Mouse (Mus musculus): ENCODE data around the gene Wnt1. TPM values are rescaled to one million over a fixed set of nuclear protein-coding genes. Genes with fewer than 3 reads are reported as not detected.

Wnt1 gene
- polyA plus RNA-seq, 2 experiments from 2014 or later = not detected

- ATAC-seq = no peak
These were observed 11.4 kb upstream of the Wnt1 start for GRCm38 (mm10) chr15:98778191-98778770.

DNA sequence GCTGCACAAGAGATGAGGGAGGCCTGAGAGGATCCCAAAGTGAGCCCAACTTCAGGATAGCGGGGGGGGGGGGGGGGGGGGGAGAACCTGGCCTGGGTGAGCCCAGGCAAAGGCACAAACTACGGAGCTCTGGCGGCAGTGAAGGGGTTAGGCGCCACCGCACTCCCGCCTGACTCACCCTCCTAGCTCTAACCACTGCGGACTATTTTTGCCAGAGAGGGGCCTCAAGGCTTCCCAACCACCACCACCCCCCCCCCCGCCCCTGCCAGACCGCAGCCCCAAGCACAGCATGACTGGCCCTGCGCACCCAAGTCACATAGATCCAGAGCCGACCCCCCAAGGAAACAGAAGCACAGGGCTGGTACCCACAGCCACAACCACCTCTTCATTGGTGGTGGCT lies 10.9 kb upstream of the Wnt1 start:
- ATAC-seq = no peak

GRCm38 (mm10) chr15:98780075-98780474 lies 9.6 kb upstream of the Wnt1 start:
- no peak for ATAC-seq

GRCm38 (mm10) chr15:98780573-98780972 lies 9.1 kb upstream of the Wnt1 start:
- no peak for ATAC-seq

GRCm38 (mm10) chr15:98781166-98781565 lies 8.5 kb upstream of the Wnt1 start:
- no peak for ATAC-seq

GRCm38 (mm10) chr15:98785744-98786143 lies 3.9 kb upstream of the Wnt1 start:
- ATAC-seq = no peak

- no peak for ATAC-seq
These were observed 1.7 kb upstream of the Wnt1 start for GRCm38 (mm10) chr15:98787930-98788329.

- no peak for ATAC-seq
These were observed 541 bp upstream of the Wnt1 start for GRCm38 (mm10) chr15:98788972-98789660.

- ATAC-seq = no peak
These were observed 1.1 kb downstream of the Wnt1 start for GRCm38 (mm10) chr15:98790761-98791160.

GRCm38 (mm10) chr15:98791221-98791620 lies 1.6 kb downstream of the Wnt1 start:
- peak; percentile 36 for ATAC-seq

DNA sequence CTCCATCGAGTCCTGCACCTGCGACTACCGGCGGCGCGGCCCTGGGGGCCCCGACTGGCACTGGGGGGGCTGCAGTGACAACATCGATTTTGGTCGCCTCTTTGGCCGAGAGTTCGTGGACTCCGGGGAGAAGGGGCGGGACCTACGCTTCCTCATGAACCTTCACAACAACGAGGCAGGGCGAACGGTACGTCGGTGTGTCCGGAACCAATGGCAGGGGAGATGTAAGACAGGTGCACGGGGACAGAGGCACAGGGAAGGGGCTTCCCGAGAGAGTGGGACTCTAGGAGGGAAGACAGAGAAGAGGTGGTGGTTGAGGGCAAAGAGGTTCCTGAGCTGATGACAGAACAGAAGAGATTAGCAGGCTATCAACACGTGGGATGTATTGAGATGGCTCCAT lies 2.1 kb downstream of the Wnt1 start:
- ATAC-seq = peak; percentile 27

DNA sequence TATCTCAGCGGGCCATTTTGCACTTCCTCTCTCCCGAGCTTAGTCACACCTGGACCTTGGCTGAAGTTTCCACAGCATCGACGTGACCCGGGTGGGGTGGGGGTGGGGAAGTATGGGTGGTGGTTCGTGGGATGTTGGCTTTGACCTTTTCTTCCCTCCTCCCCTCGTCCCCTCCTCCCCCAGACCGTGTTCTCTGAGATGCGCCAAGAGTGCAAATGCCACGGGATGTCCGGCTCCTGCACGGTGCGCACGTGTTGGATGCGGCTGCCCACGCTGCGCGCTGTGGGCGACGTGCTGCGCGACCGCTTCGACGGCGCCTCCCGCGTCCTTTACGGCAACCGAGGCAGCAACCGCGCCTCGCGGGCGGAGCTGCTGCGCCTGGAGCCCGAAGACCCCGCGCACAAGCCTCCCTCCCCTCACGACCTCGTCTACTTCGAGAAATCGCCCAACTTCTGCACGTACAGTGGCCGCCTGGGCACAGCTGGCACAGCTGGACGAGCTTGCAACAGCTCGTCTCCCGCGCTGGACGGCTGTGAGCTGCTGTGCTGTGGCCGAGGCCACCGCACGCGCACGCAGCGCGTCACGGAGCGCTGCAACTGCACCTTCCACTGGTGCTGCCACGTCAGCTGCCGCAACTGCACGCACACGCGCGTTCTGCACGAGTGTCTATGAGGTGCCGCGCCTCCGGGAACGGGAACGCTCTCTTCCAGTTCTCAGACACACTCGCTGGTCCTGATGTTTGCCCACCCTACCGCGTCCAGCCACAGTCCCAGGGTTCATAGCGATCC lies 2.8 kb downstream of the Wnt1 start:
- peak; percentile 54 for ATAC-seq

DNA sequence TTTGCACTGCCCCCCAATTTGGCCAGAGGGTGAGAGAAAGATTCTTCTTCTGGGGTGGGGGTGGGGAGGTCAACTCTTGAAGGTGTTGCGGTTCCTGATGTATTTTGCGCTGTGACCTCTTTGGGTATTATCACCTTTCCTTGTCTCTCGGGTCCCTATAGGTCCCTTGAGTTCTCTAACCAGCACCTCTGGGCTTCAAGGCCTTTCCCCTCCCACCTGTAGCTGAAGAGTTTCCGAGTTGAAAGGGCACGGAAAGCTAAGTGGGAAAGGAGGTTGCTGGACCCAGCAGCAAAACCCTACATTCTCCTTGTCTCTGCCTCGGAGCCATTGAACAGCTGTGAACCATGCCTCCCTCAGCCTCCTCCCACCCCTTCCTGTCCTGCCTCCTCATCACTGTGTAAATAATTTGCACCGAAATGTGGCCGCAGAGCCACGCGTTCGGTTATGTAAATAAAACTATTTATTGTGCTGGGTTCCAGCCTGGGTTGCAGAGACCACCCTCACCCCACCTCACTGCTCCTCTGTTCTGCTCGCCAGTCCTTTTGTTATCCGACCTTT lies 3.6 kb downstream of the Wnt1 start:
- peak; percentile 47 for ATAC-seq

DNA sequence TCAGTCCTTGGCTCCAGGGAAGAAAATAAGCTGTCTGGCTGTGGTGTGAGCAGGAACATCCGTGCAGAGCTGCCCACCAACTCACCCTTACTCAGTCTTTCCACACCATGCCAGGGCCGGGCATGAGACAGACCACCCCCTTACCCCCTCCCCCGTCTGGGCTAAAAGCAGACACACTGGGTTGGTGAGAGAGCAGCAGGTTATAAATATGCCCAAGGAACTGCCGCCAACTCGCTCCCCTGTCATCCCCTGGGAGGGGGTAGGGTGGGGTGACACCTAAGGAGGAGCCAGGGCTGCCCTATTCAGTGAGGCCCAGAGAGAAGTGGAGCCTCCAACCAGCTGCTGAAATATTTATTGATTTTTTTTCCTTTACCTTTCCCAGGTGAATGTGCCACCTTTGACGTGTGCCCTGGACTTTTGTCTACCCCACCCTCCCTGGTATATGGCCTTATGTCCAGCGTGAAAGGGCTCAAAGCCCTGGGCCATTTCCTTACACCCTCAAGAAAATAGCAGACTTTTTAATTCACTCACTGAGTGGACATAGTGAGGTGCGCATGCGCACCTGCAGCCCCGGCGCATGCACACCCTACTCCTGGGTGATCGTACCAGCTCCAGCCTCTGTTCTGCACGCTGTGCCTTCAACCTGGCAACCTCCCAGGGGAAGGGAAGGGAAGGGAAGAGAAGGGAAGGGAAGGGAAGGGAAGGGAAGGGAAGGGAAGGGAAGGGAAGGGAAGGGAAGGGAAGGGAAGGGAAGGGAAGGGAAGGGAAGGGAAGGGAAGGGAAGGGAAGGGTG lies 7.3 kb downstream of the Wnt1 start:
- ATAC-seq = no peak

- no peak for ATAC-seq
These were observed 8.3 kb downstream of the Wnt1 start for GRCm38 (mm10) chr15:98797835-98798492.

DNA sequence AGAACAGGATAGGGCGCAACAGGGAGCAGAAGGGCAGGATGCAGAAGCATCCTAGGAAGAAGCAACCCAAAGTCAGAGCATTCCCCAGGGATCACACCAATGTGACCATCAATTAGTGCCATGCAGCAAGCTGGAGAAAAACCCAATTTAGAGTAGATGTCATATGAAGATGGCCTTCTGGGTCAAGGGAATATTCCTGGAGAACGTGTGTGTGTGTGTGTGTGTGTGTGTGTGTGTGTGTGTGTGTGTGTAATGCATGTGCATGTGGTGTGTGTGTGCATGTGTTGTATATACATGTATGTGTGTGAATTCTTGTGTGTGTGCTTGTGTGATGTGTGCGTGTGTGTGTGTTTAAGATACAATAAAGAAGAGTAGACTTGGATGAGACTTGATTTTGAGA lies 9.2 kb downstream of the Wnt1 start:
- ATAC-seq = no peak

GRCm38 (mm10) chr15:98799396-98799795 lies 9.7 kb downstream of the Wnt1 start:
- peak; percentile 56 for ATAC-seq

DNA sequence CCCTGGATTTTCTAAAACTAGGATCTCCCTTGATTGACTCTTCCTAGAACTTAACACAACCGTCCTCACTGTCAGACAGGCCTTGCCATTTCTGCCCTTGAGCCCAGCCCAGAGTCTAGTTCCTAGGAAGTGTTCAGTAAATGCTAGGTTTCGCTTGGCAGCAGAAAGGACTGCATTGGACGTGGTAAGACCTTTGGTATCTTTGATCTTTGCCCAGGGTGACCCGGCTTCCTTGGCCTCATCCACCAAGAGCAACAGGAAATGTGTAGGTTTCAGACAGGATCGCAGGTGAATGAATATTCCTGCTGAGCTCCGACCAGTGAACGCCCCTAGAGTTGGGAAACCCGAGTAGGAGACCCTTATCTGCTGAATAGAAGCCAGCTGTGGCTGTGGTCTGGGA lies 13.3 kb downstream of the Wnt1 start:
- ATAC-seq = no peak

GRCm38 (mm10) chr15:98804054-98804453 lies 14.4 kb downstream of the Wnt1 start:
- ATAC-seq = peak; percentile 68

DNA sequence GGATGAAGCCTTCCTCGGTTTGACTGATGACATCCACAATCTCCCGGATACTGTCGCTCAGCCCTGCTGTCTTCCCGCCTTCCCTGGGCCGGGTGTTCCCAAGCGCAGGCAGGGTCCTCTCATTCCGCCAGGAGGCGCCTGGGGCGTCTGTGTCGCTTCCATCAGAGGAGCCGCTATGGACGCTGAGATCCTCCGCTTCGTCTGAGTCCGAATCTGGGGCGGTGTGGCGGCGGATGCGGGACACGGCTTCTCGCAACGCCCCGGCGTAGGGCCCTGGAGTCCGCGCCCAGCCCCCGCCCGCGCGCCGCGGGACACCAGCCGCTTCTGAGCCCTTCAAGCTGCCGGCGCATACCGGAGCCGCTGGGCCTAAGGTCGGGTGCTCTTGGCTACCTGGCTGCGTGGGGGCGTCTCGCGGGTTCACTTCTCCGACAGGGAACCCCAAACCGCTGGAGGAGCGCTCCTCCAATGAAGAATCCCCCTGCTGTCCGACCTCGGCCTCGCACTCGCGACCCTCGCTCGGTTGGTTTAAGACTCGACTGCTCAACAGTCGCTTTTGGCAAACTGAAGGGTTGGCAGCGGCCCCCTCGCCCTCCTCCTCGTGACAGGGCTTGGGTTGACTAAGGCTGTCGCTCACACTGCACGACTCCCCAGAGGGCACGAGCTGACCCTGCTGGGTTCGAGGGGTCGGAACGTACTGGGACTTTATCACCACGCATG lies 15.8 kb downstream of the Wnt1 start:
- ATAC-seq = no peak

DNA sequence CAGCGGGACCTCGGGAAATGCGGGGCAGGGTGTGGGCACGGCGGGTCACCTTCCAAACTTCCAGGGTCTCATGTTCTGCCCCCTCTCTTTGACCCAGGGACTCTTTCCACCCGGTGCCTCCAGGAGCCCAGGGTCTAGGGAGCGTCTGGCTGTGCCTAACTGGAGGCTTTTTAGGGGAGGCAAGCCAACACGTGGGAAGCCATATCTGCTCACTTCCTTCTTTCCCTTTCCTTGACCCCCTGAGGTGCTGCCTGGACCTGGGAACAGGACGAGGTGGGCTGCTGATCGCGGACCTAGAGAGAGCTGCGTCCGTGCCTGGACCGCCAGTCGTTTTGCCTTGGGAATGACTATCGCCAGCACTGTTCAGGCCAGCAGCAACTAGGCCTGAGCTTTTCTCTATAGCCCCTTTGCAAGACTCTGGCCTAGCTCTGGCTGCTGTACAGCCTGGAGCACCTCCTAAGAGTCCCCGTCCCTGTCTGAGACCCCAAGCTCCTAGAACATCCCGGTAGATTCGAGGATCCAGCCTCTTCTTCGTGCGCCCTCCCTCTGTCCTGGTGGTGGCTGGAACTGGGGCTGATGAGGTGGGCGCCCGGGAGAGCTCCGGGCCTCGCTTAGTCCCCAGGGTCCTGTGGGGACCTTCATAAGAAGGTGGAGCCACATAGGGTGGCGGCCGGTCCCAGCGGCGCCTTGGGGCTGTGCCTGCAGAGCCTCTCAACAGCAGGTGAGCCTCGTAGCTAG lies 16.6 kb downstream of the Wnt1 start:
- no peak for ATAC-seq

Measured in CD4-positive, CD25-positive, alpha-beta regulatory T cell, adult 4 months (primary cell).